Mouse (Mus musculus) lung, embryonic 14.5 days (tissue): ENCODE results near the gene Ptpn7. TPM values are rescaled to one million over a fixed set of nuclear protein-coding genes. Genes with fewer than 3 reads are reported as not detected.

ENCODE experiments used
- ATAC-seq: fragments of 200-750 bp; cut with Nextera tagmentation; 2 replicates; pipeline ENCODE4 v1.8.0; 2017; ENCODE audit warnings: mild to moderate bottlenecking, moderate TSS enrichment, moderate library complexity; ENCODE audit not compliant: insufficient read depth
- DNase-seq: peaks from one replicate; pipeline ENCODE4 v3.0.0-alpha.2; 2015
- H3K27ac ChIP-seq: fragments of 300-500 bp; sonication (generic); 2 replicates; pipeline ENCODE4 v1.5.1; 2014; ENCODE audit warnings: low read depth, mild to moderate bottlenecking, moderate library complexity
- H3K27me3 ChIP-seq: fragments of 300-500 bp; sonication (generic); 2 replicates; pipeline ENCODE4 v1.6.1; 2014; ENCODE audit warnings: low read length, control low read depth; ENCODE audit not compliant: insufficient read depth
- H3K36me3 ChIP-seq: fragments of 300-500 bp; sonication (generic); 2 replicates; pipeline ENCODE4 v1.6.1; 2014; ENCODE audit warnings: control low read depth; ENCODE audit not compliant: insufficient read depth
- H3K4me1 ChIP-seq: fragments of 300-500 bp; sonication (generic); 2 replicates; pipeline ENCODE4 v1.6.1; 2014; ENCODE audit warnings: antibody characterized with exemption, control low read depth; ENCODE audit not compliant: insufficient read depth
- H3K4me2 ChIP-seq: fragments of 300-500 bp; sonication (generic); 2 replicates; pipeline ENCODE4 v1.6.1; 2014; ENCODE audit warnings: mild to moderate bottlenecking
- H3K4me3 ChIP-seq: fragments of 300-500 bp; sonication (generic); 2 replicates; pipeline ENCODE4 v1.5.1; 2014; ENCODE audit warnings: low read depth, low read length
- H3K9ac ChIP-seq: fragments of 300-500 bp; sonication (generic); 2 replicates; pipeline ENCODE4 v1.6.1; 2014
- H3K9me3 ChIP-seq: fragments of 300-500 bp; sonication (generic); 2 replicates; pipeline ENCODE4 v1.6.1; 2016; ENCODE audit warnings: low read depth, low read length, control low read depth
- CTCF ChIP-seq: IDR thresholded peaks from 2 replicates; pipeline ENCODE4 v1.5.1; 2016; ENCODE audit warnings: antibody characterized with exemption, low read depth
- WGBS: fragments of 180-500 bp; shearing (Covaris S2); extraction: QIAGEN DNeasy Blood & Tissue Kit; methylation state at CpG from one replicate; pipeline ENCODE4 v1.1.7; 2014; 5-methylcytosine and 5-hydroxymethylcytosine counted together
- polyA plus RNA-seq: library from polyadenylated mRNA; unstranded; fragments of >200 nt; fragmentation: Nextera tagmentation; extraction: Ambion mirVana; gene quantifications from 2 replicates; pipeline ENCODE4 v1.2.1, GENCODE M21; 2014

The Ptpn7 gene
- polyA plus RNA-seq, 1 experiment from 2014 or later, result 2.3 TPM

GRCm38 (mm10) chr1:135167435-135167834 lies 34.9 kb downstream of the Ptpn7 start, which contains the start of gene Gpr37l1:
TSS of gene Gpr37l1 (minus strand) at chr1:135167681.
- H3K9ac ChIP-seq, result no peak within 1 kb of the TSS
- ATAC-seq, result no peak
- H3K27ac ChIP-seq, result no peak within 1 kb of the TSS
- no peaks in the 10 kb centered on the region for H3K4me1 ChIP-seq
- WGBS, result 64% methylated on average over 11 of the region's 11 CpGs
- no peak within 1 kb of the TSS for H3K4me3 ChIP-seq
- no peak for DNase-seq
- no peaks in the 10 kb centered on the region for H3K9me3 ChIP-seq
- 0 out of 2 replicates have a peak, but pooled peaks have one; percentile 20 for TF ChIP-seq CTCF
- no peak within 1 kb of the TSS for H3K4me2 ChIP-seq
- no peaks in the 10 kb centered on the region for H3K36me3 ChIP-seq
- no peaks in the 10 kb centered on the region for H3K27me3 ChIP-seq

- Histone ChIP-seq H3K4me2 (no peak overlapping the region), H3K9me3 (no peaks in the 10 kb centered on the region), H3K4me3 (no peak overlapping the region), H3K27me3 (no peaks in the 10 kb centered on the region), H3K4me1 (no peaks in the 10 kb centered on the region), H3K36me3 (no peaks in the 10 kb centered on the region), H3K27ac (no peak overlapping the region), H3K9ac (no peak overlapping the region)
- ATAC-seq, result no peak
- WGBS, result 89% methylated on average over 10 of the region's 10 CpGs
- TF ChIP-seq CTCF, result no peak
- no peak for DNase-seq
Measured at GRCm38 (mm10) chr1:135168453-135169200, 36.1 kb downstream of the Ptpn7 start.

GRCm38 (mm10) chr1:135169556-135170224 lies 37.2 kb downstream of the Ptpn7 start:
- Histone ChIP-seq H3K27me3 (no peaks in the 10 kb centered on the region), H3K27ac (no peak overlapping the region), H3K4me2 (peak overlapping the region; percentile 25), H3K9ac (no peak overlapping the region), H3K4me1 (no peaks in the 10 kb centered on the region), H3K9me3 (no peaks in the 10 kb centered on the region), H3K36me3 (no peaks in the 10 kb centered on the region), H3K4me3 (no peak overlapping the region)
- no peak for TF ChIP-seq CTCF
- ATAC-seq (peak; percentile 59; the same call in 1 of the 2 replicates), DNase-seq (peak; percentile 69)
- whole genome bisulfite sequencing, result 30% methylated on average over 12 of the region's 12 CpGs

GRCm38 (mm10) chr1:135170299-135170698 lies 37.8 kb downstream of the Ptpn7 start:
- Histone ChIP-seq H3K4me2 (no peak overlapping the region; the same call in 1 of the 2 replicates), H3K27ac (no peak overlapping the region), H3K4me3 (no peak overlapping the region), H3K9me3 (no peaks in the 10 kb centered on the region), H3K36me3 (no peaks in the 10 kb centered on the region), H3K27me3 (no peaks in the 10 kb centered on the region), H3K4me1 (no peaks in the 10 kb centered on the region), H3K9ac (no peak overlapping the region)
- ATAC-seq (no peak), DNase-seq (no peak)
- no peak for TF ChIP-seq CTCF
- WGBS, result 52% methylated on average over 10 of the region's 10 CpGs

- H3K4me3 ChIP-seq, result no peak overlapping the region
- H3K36me3 ChIP-seq, result no peaks in the 10 kb centered on the region
- WGBS, result 79% methylated on average over 7 of the region's 7 CpGs
- no peak overlapping the region for H3K9ac ChIP-seq
- H3K27ac ChIP-seq, result no peak overlapping the region
- no peaks in the 10 kb centered on the region for H3K4me1 ChIP-seq
- TF ChIP-seq CTCF, result no peak
- DNase-seq (no peak), ATAC-seq (no peak)
- no peaks in the 10 kb centered on the region for H3K9me3 ChIP-seq
- no peaks in the 10 kb centered on the region for H3K27me3 ChIP-seq
- no peak overlapping the region for H3K4me2 ChIP-seq
Measured at GRCm38 (mm10) chr1:135171202-135171601, 38.7 kb downstream of the Ptpn7 start.

DNA sequence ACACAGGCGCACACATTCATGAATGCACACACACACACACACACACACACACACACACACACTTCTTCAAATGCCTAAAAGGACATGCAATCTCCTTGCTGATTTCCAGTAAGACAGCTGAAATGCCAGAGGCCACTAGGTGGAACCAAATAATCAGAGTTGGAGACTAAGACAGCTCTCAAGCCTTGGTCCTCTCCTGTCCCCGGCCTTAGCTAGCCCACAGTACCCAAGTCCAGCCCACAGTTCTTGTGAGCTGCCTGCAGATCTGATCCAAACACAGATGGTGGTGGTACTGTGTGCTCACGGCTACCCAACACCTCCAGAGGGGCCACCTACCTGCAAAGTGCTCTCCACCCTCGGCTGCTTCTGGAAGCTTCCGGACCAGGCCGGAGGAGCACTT lies 39.5 kb downstream of the Ptpn7 start:
- DNase-seq, result peak; percentile 93

GRCm38 (mm10) chr1:135173311-135173710 lies 40.8 kb downstream of the Ptpn7 start:
- H3K27me3 ChIP-seq, result no peaks in the 10 kb centered on the region
- no peak overlapping the region for H3K27ac ChIP-seq
- H3K9me3 ChIP-seq, result no peaks in the 10 kb centered on the region
- TF ChIP-seq CTCF, result no peak
- DNase-seq (no peak), ATAC-seq (no peak)
- no peak overlapping the region for H3K4me2 ChIP-seq
- 89% methylated on average over 6 of the region's 6 CpGs for WGBS
- no peak overlapping the region for H3K4me3 ChIP-seq
- no peak overlapping the region for H3K9ac ChIP-seq
- no peaks in the 10 kb centered on the region for H3K36me3 ChIP-seq
- no peaks in the 10 kb centered on the region for H3K4me1 ChIP-seq

More for the DNA sequence above, 39.5 kb downstream of the Ptpn7 start:
- peak; percentile 79; the same call in 1 of the 2 replicates for ATAC-seq
- TF ChIP-seq CTCF, result peak; percentile 89
- Histone ChIP-seq H3K9ac (no peak overlapping the region), H3K36me3 (no peaks in the 10 kb centered on the region), H3K27ac (no peak overlapping the region), H3K4me2 (no peak overlapping the region), H3K4me3 (no peak overlapping the region), H3K4me1 (no peaks in the 10 kb centered on the region), H3K27me3 (no peaks in the 10 kb centered on the region), H3K9me3 (no peaks in the 10 kb centered on the region)
- WGBS, result 40% methylated on average over 6 of the region's 6 CpGs
